Mouse (Mus musculus) forebrain, embryonic 12.5 days (tissue): ENCODE data around the gene Nmur1. TPM values are rescaled to one million over a fixed set of nuclear protein-coding genes. Genes with fewer than 3 reads are reported as not detected.

Experiments used
- ATAC-seq: fragments of 200-750 bp; cut with Nextera tagmentation; 2 replicates; pipeline ENCODE4 v1.8.0; 2017; ENCODE audit warnings: moderate TSS enrichment; ENCODE audit not compliant: low FRiP score
- H3K27ac ChIP-seq: fragments of 300-500 bp; sonication (generic); 2 replicates; pipeline ENCODE4 v1.5.1; 2016; ENCODE audit warnings: mild to moderate bottlenecking
- H3K27me3 ChIP-seq: fragments of 300-500 bp; sonication (generic); 2 replicates; pipeline ENCODE4 v1.6.1; 2016; ENCODE audit warnings: mild to moderate bottlenecking
- H3K36me3 ChIP-seq: fragments of 300-500 bp; sonication (generic); replicated peaks from 2 replicates; pipeline ENCODE4 v1.6.1; 2016; ENCODE audit warnings: mild to moderate bottlenecking
- H3K4me1 ChIP-seq: fragments of 300-500 bp; sonication (generic); 2 replicates; pipeline ENCODE4 v1.6.1; 2016
- H3K4me2 ChIP-seq: fragments of 300-500 bp; sonication (generic); 2 replicates; pipeline ENCODE4 v1.6.1; 2016; ENCODE audit warnings: mild to moderate bottlenecking, moderate library complexity
- H3K4me3 ChIP-seq: fragments of 300-500 bp; sonication (generic); replicated peaks from 2 replicates; pipeline ENCODE4 v1.5.1; 2016; ENCODE audit warnings: mild to moderate bottlenecking
- H3K9ac ChIP-seq: fragments of 300-500 bp; sonication (generic); 2 replicates; pipeline ENCODE4 v1.6.1; 2016; ENCODE audit warnings: mild to moderate bottlenecking
- H3K9me3 ChIP-seq: fragments of 300-500 bp; sonication (generic); 2 replicates; pipeline ENCODE4 v1.6.1; 2016
- WGBS: fragments of 180-500 bp; shearing (Covaris S2); methylation state at CpG from one replicate; pipeline ENCODE4 v1.1.7; 2016; 5-methylcytosine and 5-hydroxymethylcytosine counted together
- polyA plus RNA-seq: library from polyadenylated mRNA; unstranded; fragments of >200 nt; fragmentation: Nextera tagmentation; extraction: Ambion mirVana; gene quantifications from 2 replicates; pipeline ENCODE4 v1.2.1, GENCODE M21; 2016

Nmur1 gene
- polyA plus RNA-seq, 1 experiment from 2014 or later, result not detected

GRCm38 (mm10) chr1:86438501-86438900 lies 12.5 kb upstream of the Nmur1 start:
- 72% methylated on average over 2 of the region's 2 CpGs for WGBS
- no peak for ATAC-seq
- Histone ChIP-seq H3K9me3 (no peaks in the 10 kb centered on the region), H3K27me3 (no peaks in the 10 kb centered on the region), H3K27ac (no peak overlapping the region), H3K4me1 (peaks cover 81% of the 10 kb centered on the region), H3K9ac (no peak overlapping the region), H3K4me3 (no peak overlapping the region), H3K36me3 (no peaks in the 10 kb centered on the region), H3K4me2 (no peak overlapping the region)

GRCm38 (mm10) chr1:86438014-86438319 lies 11.9 kb upstream of the Nmur1 start:
- Histone ChIP-seq H3K4me1 (peaks cover 81% of the 10 kb centered on the region), H3K27me3 (no peaks in the 10 kb centered on the region), H3K36me3 (no peaks in the 10 kb centered on the region), H3K4me3 (no peak overlapping the region), H3K9ac (no peak overlapping the region), H3K4me2 (no peak overlapping the region), H3K9me3 (no peaks in the 10 kb centered on the region), H3K27ac (no peak overlapping the region)
- WGBS, result 76% methylated on average over 6 of the region's 6 CpGs
- no peak for ATAC-seq

DNA sequence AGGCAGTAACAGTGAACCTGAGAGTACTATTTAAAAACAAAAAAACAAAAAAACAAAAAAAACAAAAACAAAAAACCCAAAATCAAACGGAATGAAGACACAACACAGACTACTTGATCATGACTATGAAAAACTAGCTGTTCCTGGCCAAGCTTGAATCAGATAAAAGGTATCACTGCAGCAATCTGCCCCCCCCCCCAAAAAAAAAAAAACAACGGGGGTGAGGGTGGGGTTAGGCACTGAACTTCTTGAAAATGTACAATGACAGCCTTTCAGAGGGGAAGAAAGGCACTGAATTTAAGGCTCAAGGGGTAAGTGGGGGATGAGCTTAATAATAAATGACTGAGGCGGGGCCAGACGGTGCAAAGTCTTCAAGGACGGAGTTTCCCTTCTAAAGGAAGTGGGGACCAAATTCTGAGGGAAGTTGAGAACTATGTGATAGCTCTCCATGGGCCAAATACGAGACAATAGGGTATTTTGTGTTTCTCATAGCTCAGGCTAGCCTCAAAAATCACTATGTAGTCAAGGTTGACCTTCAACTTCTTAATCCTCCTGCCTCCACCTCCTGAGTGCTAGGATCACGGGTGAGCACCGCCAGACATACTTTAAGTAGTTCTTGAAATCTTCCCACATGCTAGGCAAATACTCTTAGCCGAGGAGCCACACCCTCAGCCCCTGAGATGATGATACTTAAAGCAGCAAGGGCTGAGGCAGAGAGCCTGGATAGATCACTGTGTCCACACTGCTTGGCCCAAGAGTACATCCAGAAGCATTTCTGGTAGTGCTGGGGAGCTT lies 11.4 kb upstream of the Nmur1 start:
- Histone ChIP-seq H3K36me3 (no peaks in the 10 kb centered on the region), H3K27me3 (no peaks in the 10 kb centered on the region), H3K4me1 (peaks cover 80% of the 10 kb centered on the region), H3K4me3 (no peak overlapping the region), H3K4me2 (no peak overlapping the region), H3K27ac (no peak overlapping the region), H3K9me3 (no peaks in the 10 kb centered on the region), H3K9ac (no peak overlapping the region)
- WGBS, result 68% methylated on average over 9 of the region's 9 CpGs
- ATAC-seq, result no peak

DNA sequence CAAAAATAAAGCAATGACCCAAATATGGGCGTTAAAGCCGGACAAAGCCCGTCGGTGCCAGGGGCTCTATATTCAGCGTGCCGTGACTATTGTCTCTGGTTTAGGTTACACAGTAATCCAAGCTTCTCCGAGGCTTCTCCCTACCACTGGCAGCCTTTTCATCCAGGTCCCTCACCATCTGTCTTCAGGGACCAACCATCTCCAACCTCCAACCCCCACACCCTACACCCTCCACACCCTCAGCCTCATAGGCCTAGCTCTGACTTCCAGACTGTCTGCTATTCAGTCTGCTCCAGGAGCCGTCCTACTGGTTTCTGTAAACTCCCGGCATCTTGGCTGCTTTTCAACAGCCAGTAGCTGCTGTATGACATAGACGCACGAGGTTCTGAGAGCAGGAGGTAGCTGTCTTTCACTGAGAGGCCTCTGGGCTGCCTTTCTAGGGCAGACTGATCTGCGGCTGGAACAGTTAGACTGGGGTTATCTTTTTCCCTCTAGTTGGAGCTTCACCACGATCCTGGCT lies 9.3 kb upstream of the Nmur1 start:
- H3K4me3 ChIP-seq, result no peak overlapping the region
- peak overlapping the region; percentile 61 for H3K4me2 ChIP-seq
- H3K9me3 ChIP-seq, result no peaks in the 10 kb centered on the region
- H3K27me3 ChIP-seq, result no peaks in the 10 kb centered on the region
- WGBS, result 11% methylated on average over 13 of the region's 13 CpGs
- peak; percentile 9; the same call in 1 of the 2 replicates for ATAC-seq
- H3K27ac ChIP-seq, result peak overlapping the region; percentile 99
- peak overlapping the region; percentile 66 for H3K9ac ChIP-seq
- peaks cover 62% of the 10 kb centered on the region for H3K4me1 ChIP-seq
- no peaks in the 10 kb centered on the region for H3K36me3 ChIP-seq

DNA sequence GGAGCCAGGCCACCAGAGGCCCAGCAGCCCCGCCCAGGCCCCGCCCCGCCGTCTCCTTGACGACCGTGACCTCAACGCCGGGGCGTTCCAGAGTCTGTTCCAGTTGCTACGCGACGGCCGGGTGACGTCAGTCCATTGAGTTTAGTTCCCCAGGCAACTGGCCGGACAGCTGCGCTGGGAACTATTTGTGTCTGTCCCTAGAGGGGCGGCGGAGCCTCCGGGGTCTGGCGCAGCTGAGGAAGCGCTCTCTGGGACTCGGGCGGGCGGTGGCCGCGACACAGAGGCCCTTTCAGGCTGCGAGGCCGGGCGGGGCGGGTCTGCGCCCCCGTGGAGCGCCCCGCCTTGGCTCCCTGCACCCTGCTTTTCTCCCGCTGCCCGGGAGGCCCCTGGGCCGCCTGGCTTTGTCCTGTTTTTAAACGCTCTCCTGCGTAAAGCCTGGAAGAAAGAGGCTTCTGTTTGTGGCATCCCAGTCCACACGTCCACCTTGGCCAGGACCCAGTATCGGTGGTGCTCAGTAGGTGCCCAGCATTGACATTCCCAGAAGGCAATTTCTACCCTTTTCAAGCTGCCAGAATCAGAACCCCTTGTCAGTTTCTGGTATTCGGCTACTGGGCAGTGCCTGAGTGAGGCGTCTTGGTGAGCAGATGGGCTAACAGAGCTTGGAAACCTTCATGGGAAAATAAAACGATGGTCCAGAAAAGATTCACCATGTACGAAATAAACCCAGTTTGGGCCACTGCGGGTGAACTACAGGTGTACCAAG lies 8.6 kb upstream of the Nmur1 start:
- peak; percentile 95 for ATAC-seq
- WGBS, result 3% methylated on average over 40 of the region's 46 CpGs
- peak overlapping the region; percentile 66 for H3K9ac ChIP-seq
- no peaks in the 10 kb centered on the region for H3K27me3 ChIP-seq
- H3K27ac ChIP-seq, result peak overlapping the region; percentile 99
- H3K4me3 ChIP-seq, result peak overlapping the region; percentile 38
- no peaks in the 10 kb centered on the region for H3K36me3 ChIP-seq
- H3K9me3 ChIP-seq, result no peaks in the 10 kb centered on the region
- H3K4me1 ChIP-seq, result peaks cover 57% of the 10 kb centered on the region
- peak overlapping the region; percentile 61 for H3K4me2 ChIP-seq

DNA sequence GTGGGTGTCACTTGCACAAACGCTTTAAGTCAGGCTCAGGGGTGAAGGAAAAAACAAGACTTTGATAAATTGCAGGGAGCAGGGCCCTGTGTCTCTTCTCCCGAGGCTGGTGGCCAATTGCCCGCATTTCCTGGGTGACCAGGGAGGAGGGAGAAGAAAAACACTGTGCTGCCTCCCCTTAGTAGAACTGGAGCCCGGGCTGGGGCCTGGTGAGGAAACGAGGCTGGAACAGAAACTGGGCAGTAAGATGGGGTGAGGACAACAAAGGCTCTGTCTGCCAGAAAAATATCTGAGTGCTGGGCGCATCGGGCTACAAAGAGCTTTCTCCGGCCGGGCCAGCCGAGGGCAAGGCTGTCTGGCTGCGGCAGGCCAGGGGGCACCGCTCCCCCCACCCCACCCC lies 8.0 kb upstream of the Nmur1 start:
- ATAC-seq, result peak; percentile 52; the same call in 1 of the 2 replicates
- Histone ChIP-seq H3K4me3 (peak overlapping the region; percentile 38), H3K36me3 (no peaks in the 10 kb centered on the region), H3K4me1 (peaks cover 55% of the 10 kb centered on the region), H3K27ac (peak overlapping the region; percentile 99), H3K9me3 (no peaks in the 10 kb centered on the region), H3K9ac (peak overlapping the region; percentile 60), H3K4me2 (peak overlapping the region; percentile 61), H3K27me3 (no peaks in the 10 kb centered on the region)
- WGBS, result 3% methylated on average over 12 of the region's 12 CpGs

GRCm38 (mm10) chr1:86433359-86433758 lies 7.3 kb upstream of the Nmur1 start:
- no peaks in the 10 kb centered on the region for H3K27me3 ChIP-seq
- H3K9me3 ChIP-seq, result no peaks in the 10 kb centered on the region
- peaks cover 52% of the 10 kb centered on the region for H3K4me1 ChIP-seq
- no peak overlapping the region for H3K4me3 ChIP-seq
- 83% methylated on average over 7 of the region's 7 CpGs for WGBS
- no peaks in the 10 kb centered on the region for H3K36me3 ChIP-seq
- H3K27ac ChIP-seq, result peak overlapping the region; percentile 99
- ATAC-seq, result no peak
- H3K9ac ChIP-seq, result no peak overlapping the region
- no peak overlapping the region for H3K4me2 ChIP-seq

- Histone ChIP-seq H3K27me3 (no peaks in the 10 kb centered on the region), H3K9me3 (no peaks in the 10 kb centered on the region), H3K36me3 (no peaks in the 10 kb centered on the region), H3K4me1 (peaks cover 46% of the 10 kb centered on the region), H3K27ac (peak overlapping the region; percentile 99), H3K4me2 (no peak overlapping the region), H3K4me3 (no peak overlapping the region), H3K9ac (no peak overlapping the region)
- no peak for ATAC-seq
- 86% methylated on average over 4 of the region's 4 CpGs for WGBS
These were observed 6.8 kb upstream of the Nmur1 start for GRCm38 (mm10) chr1:86432778-86433177.

GRCm38 (mm10) chr1:86430056-86430455 lies 4.0 kb upstream of the Nmur1 start:
- no peaks in the 10 kb centered on the region for H3K27me3 ChIP-seq
- H3K4me2 ChIP-seq, result no peak overlapping the region
- WGBS, result 40% methylated on average over 2 of the region's 2 CpGs
- H3K36me3 ChIP-seq, result no peaks in the 10 kb centered on the region
- peaks cover 27% of the 10 kb centered on the region for H3K4me1 ChIP-seq
- H3K9me3 ChIP-seq, result no peaks in the 10 kb centered on the region
- H3K4me3 ChIP-seq, result no peak overlapping the region
- no peak overlapping the region for H3K9ac ChIP-seq
- no peak overlapping the region for H3K27ac ChIP-seq
- ATAC-seq, result no peak

DNA sequence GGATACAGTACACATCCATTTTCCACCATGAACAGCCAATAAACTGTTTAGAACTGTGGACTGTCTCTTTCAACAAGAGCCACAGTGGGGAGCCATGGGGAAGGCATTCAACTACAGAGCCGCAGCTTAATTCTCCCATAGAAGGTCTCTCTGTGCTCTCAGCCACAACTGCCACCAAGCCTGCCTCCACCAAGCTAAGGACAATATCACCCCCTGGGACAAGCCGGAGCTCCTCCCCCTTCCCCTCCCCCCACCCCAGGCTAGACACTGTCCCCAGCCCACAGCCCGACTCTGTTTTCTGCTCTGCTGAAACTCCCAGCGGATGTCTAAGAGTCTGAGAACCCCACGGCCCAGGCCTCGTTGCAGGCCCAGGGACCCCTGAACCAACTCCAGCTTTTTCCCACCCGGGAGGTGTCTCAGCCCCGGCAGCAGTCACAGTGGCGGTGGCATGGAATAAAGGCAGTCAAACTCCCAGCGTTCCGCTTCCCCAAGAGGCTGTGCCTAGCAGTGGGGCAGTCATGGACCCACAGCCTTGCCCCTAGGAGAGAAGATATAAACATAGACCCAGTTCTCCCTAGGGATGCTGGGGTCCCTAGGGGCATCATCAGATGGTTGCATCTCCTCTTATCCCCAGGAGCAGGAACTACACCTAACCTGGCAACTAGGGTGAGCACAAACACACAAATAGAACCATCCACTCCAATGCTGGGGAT lies 1.0 kb downstream of the Nmur1 start:
- Histone ChIP-seq H3K36me3 (no peaks in the 10 kb centered on the region), H3K4me2 (peak overlapping the region; percentile 32), H3K4me1 (peaks cover 34% of the 10 kb centered on the region), H3K27ac (peak overlapping the region; percentile 85), H3K9ac (peak overlapping the region; percentile 45; the same call in 1 of the 2 replicates), H3K27me3 (no peaks in the 10 kb centered on the region), H3K4me3 (0 out of 2 replicates have a peak overlapping the region, but pooled peaks have one; percentile 1), H3K9me3 (no peaks in the 10 kb centered on the region)
- peak; percentile 72 for ATAC-seq
- 8% methylated on average over 11 of the region's 11 CpGs for WGBS

GRCm38 (mm10) chr1:86424336-86424735 lies 1.7 kb downstream of the Nmur1 start:
- H3K9me3 ChIP-seq, result no peaks in the 10 kb centered on the region
- peaks cover 29% of the 10 kb centered on the region for H3K4me1 ChIP-seq
- no peak overlapping the region for H3K4me2 ChIP-seq
- H3K27ac ChIP-seq, result peak overlapping the region; percentile 85
- no peaks in the 10 kb centered on the region for H3K36me3 ChIP-seq
- no peak overlapping the region for H3K9ac ChIP-seq
- WGBS, result 38% methylated on average over 1 of the region's 1 CpGs
- no peaks in the 10 kb centered on the region for H3K27me3 ChIP-seq
- ATAC-seq, result 0 out of 2 replicates have a peak, but pooled peaks have one; percentile 7
- H3K4me3 ChIP-seq, result no peak overlapping the region

- Histone ChIP-seq H3K4me1 (peaks cover 28% of the 10 kb centered on the region), H3K27me3 (no peaks in the 10 kb centered on the region), H3K4me3 (no peak overlapping the region), H3K36me3 (no peaks in the 10 kb centered on the region), H3K27ac (peak overlapping the region; percentile 85), H3K4me2 (no peak overlapping the region), H3K9ac (no peak overlapping the region), H3K9me3 (no peaks in the 10 kb centered on the region)
- no peak for ATAC-seq
- WGBS, result 72% methylated on average over 5 of the region's 5 CpGs
These were observed 2.1 kb downstream of the Nmur1 start for GRCm38 (mm10) chr1:86423879-86424278.
